Mouse (Mus musculus): ENCODE measurements around the gene Rassf1. TPM values are rescaled to one million over a fixed set of nuclear protein-coding genes. Genes with fewer than 3 reads are reported as not detected.
A peak's percentile ranks its signal among the peaks of the same experiment; 100 is the strongest.

The Rassf1 gene
- polyA plus RNA-seq, 1 experiment: 50.8 TPM

GRCm38 (mm10) chr9:107522400-107522711 lies 29.0 kb upstream of the Rassf1 start:
- Histone ChIP-seq H3K27ac (ENCODE audit: control insufficient read depth, insufficient read depth, low read length) (no peak overlapping the region), H3K4me1 (replicated peaks; ENCODE audit: control insufficient read depth, insufficient read depth, low read length) (peaks cover 24% of the 10 kb centered on the region), H3K27me3 (ENCODE audit: control insufficient read depth, insufficient read depth, low read length) (no peaks in the 10 kb centered on the region), H3K36me3 (ENCODE audit: control insufficient read depth, insufficient read depth, low read length) (no peaks in the 10 kb centered on the region), H3K4me3 (ENCODE audit: control insufficient read depth, insufficient read depth, low read length) (no peak overlapping the region)
- TF ChIP-seq POLR2A (IDR thresholded peaks at IDR 0.05; ENCODE audit: control insufficient read depth, extremely low read depth, insufficient read depth, low read length, poor library complexity): no peak
- TF ChIP-seq CTCF (IDR thresholded peaks at IDR 0.05; ENCODE audit: borderline replicate concordance, control insufficient read depth, extremely low read depth, insufficient read depth, low read length, poor library complexity): no peak
- no peak for DNase-seq
- 35% methylated on average over 2 of the region's 2 CpGs for WGBS

- H3K27ac ChIP-seq (ENCODE audit: control insufficient read depth, insufficient read depth, low read length): no peak overlapping the region
- H3K27me3 ChIP-seq (ENCODE audit: control insufficient read depth, insufficient read depth, low read length): no peaks in the 10 kb centered on the region
- no peaks in the 10 kb centered on the region for H3K36me3 ChIP-seq (ENCODE audit: control insufficient read depth, insufficient read depth, low read length)
- peak; percentile 80 for DNase-seq
- WGBS: 15% methylated on average over 44 of the region's 44 CpGs
- H3K4me1 ChIP-seq (replicated peaks; ENCODE audit: control insufficient read depth, insufficient read depth, low read length): peaks cover 16% of the 10 kb centered on the region
- peak overlapping the region; percentile 15 for H3K4me3 ChIP-seq (ENCODE audit: control insufficient read depth, insufficient read depth, low read length)
- TF ChIP-seq POLR2A (IDR thresholded peaks at IDR 0.05; ENCODE audit: control insufficient read depth, extremely low read depth, insufficient read depth, low read length, poor library complexity) (no peak), CTCF (IDR thresholded peaks at IDR 0.05; ENCODE audit: borderline replicate concordance, control insufficient read depth, extremely low read depth, insufficient read depth, low read length, poor library complexity) (no peak)
Measured at GRCm38 (mm10) chr9:107526198-107527026, 24.9 kb upstream of the Rassf1 start.

DNA sequence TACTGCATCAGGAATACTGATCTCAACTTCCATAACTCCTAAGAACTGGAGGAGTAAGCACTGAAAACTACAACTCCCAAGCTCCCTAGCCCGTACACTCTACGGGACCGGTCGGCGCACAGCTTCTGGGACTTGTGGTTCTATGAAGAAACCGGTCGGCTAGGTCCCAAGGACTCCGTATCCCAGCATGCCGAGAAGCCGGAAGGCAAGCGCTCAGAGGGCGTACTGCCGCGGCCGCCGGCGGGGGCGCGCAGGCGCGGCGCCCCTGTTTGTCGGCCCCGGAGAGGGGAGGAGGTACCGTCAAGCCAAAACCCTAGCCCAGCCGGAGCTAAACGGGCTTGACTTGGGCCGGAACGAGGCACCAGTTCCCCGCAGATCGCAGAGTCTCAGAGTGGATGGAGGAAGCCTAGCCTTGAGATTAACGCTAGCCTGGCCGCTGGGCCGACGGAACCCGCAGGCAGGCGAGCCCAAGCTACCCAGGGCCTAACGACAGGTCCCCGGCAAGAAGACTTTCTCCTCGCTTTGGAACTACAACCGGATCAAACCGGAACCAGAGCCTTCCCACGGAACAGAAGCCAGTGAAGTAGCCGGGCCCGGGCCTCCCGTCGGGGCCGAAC lies 17.5 kb upstream of the Rassf1 start, which contains the start of gene Tmem115:
Gene Tmem115, plus strand, starts transcription at position 155 of the 617 bp plus-strand sequence.
- DNase-seq: peak; percentile 89
- Histone ChIP-seq H3K4me3 (ENCODE audit: control insufficient read depth, insufficient read depth, low read length) (peak within 1 kb of the TSS; percentile 59), H3K36me3 (ENCODE audit: control insufficient read depth, insufficient read depth, low read length) (peaks cover 12% of the 10 kb centered on the region), H3K4me1 (replicated peaks; ENCODE audit: control insufficient read depth, insufficient read depth, low read length) (peaks cover 32% of the 10 kb centered on the region), H3K27ac (ENCODE audit: control insufficient read depth, insufficient read depth, low read length) (no peak within 1 kb of the TSS), H3K27me3 (ENCODE audit: control insufficient read depth, insufficient read depth, low read length) (no peaks in the 10 kb centered on the region)
- WGBS: under 1% methylated on average over 48 of the region's 48 CpGs
- TF ChIP-seq POLR2A (IDR thresholded peaks at IDR 0.05; ENCODE audit: control insufficient read depth, extremely low read depth, insufficient read depth, low read length, poor library complexity) (peak; percentile 71; the same call in 1 of the 2 replicates), CTCF (IDR thresholded peaks at IDR 0.05; ENCODE audit: borderline replicate concordance, control insufficient read depth, extremely low read depth, insufficient read depth, low read length, poor library complexity) (peak; percentile 44; the same call in 1 of the 2 replicates)

DNA sequence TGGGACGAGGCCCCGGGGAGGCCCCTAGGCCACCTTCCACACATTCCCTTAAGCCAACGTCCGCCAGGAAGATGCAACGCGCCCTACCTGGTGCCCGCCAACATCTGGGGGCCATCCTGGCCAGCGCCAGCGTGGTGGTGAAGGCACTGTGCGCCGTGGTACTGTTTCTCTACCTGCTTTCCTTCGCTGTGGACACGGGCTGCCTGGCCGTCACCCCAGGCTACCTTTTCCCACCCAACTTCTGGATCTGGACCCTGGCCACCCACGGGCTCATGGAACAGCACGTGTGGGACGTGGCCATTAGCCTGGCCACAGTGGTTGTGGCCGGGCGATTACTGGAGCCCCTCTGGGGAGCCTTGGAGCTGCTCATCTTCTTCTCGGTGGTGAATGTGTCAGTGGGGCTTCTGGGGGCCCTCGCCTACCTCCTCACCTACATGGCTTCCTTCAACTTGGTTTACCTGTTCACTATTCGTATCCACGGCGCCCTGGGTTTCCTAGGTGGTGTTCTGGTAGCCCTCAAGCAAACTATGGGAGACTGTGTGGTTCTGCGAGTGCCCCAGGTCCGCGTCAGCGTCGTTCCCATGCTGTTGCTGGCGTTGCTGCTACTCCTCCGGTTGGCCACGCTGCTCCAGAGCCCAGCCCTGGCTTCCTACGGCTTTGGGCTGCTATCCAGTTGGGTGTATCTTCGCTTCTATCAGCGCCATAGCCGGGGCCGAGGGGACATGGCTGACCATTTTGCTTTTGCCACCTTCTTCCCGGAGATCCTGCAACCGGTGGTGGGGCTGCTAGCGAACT lies 16.8 kb upstream of the Rassf1 start:
- H3K4me1 ChIP-seq (replicated peaks; ENCODE audit: control insufficient read depth, insufficient read depth, low read length): peaks cover 32% of the 10 kb centered on the region
- H3K36me3 ChIP-seq (ENCODE audit: control insufficient read depth, insufficient read depth, low read length): peaks cover 17% of the 10 kb centered on the region
- under 1% methylated on average over 40 of the region's 40 CpGs for WGBS
- TF ChIP-seq POLR2A (IDR thresholded peaks at IDR 0.05; ENCODE audit: control insufficient read depth, extremely low read depth, insufficient read depth, low read length, poor library complexity) (no peak), CTCF (IDR thresholded peaks at IDR 0.05; ENCODE audit: borderline replicate concordance, control insufficient read depth, extremely low read depth, insufficient read depth, low read length, poor library complexity) (no peak)
- DNase-seq: peak; percentile 33
- peak overlapping the region; percentile 59 for H3K4me3 ChIP-seq (ENCODE audit: control insufficient read depth, insufficient read depth, low read length)
- H3K27ac ChIP-seq (ENCODE audit: control insufficient read depth, insufficient read depth, low read length): no peak overlapping the region
- H3K27me3 ChIP-seq (ENCODE audit: control insufficient read depth, insufficient read depth, low read length): no peaks in the 10 kb centered on the region

DNA sequence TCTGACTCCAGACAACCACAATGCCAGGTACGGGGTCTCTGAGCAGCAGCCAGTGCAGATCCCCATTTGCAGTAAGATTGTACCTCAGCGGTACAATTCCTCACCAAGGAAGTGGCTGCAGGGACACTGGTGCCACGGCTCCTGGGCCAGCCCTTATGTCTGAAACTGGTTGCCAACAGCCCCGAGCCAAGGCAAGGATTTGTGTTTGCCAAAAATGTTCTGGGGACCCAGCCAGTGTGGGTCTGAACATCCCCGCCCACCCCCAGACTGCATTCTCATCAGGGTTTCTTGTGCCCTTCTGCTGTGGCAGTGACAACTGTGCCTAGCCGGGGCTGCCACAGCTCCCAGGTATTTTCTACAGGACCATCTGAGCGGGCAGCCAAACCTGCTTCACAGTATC lies 13.1 kb upstream of the Rassf1 start:
- H3K27ac ChIP-seq (ENCODE audit: control insufficient read depth, insufficient read depth, low read length): no peak overlapping the region
- H3K36me3 ChIP-seq (ENCODE audit: control insufficient read depth, insufficient read depth, low read length): peaks cover 17% of the 10 kb centered on the region
- DNase-seq: no peak
- H3K4me1 ChIP-seq (replicated peaks; ENCODE audit: control insufficient read depth, insufficient read depth, low read length): peaks cover 45% of the 10 kb centered on the region
- 97% methylated on average over 7 of the region's 7 CpGs for WGBS
- H3K4me3 ChIP-seq (ENCODE audit: control insufficient read depth, insufficient read depth, low read length): no peak overlapping the region
- TF ChIP-seq CTCF (IDR thresholded peaks at IDR 0.05; ENCODE audit: borderline replicate concordance, control insufficient read depth, extremely low read depth, insufficient read depth, low read length, poor library complexity) (no peak), POLR2A (IDR thresholded peaks at IDR 0.05; ENCODE audit: control insufficient read depth, extremely low read depth, insufficient read depth, low read length, poor library complexity) (no peak)
- H3K27me3 ChIP-seq (ENCODE audit: control insufficient read depth, insufficient read depth, low read length): no peaks in the 10 kb centered on the region

- Histone ChIP-seq H3K4me1 (replicated peaks; ENCODE audit: control insufficient read depth, insufficient read depth, low read length) (peaks cover 45% of the 10 kb centered on the region), H3K36me3 (ENCODE audit: control insufficient read depth, insufficient read depth, low read length) (peaks cover 17% of the 10 kb centered on the region), H3K4me3 (ENCODE audit: control insufficient read depth, insufficient read depth, low read length) (no peak overlapping the region), H3K27ac (ENCODE audit: control insufficient read depth, insufficient read depth, low read length) (no peak overlapping the region), H3K27me3 (ENCODE audit: control insufficient read depth, insufficient read depth, low read length) (no peaks in the 10 kb centered on the region)
- no peak for DNase-seq
- TF ChIP-seq POLR2A (IDR thresholded peaks at IDR 0.05; ENCODE audit: control insufficient read depth, extremely low read depth, insufficient read depth, low read length, poor library complexity) (no peak), CTCF (IDR thresholded peaks at IDR 0.05; ENCODE audit: borderline replicate concordance, control insufficient read depth, extremely low read depth, insufficient read depth, low read length, poor library complexity) (no peak)
- 96% methylated on average over 3 of the region's 3 CpGs for WGBS
Measured at GRCm38 (mm10) chr9:107538711-107539110, 12.6 kb upstream of the Rassf1 start.

Measured in thymus, adult 2 months (tissue).